In the genomic region with DNA sequence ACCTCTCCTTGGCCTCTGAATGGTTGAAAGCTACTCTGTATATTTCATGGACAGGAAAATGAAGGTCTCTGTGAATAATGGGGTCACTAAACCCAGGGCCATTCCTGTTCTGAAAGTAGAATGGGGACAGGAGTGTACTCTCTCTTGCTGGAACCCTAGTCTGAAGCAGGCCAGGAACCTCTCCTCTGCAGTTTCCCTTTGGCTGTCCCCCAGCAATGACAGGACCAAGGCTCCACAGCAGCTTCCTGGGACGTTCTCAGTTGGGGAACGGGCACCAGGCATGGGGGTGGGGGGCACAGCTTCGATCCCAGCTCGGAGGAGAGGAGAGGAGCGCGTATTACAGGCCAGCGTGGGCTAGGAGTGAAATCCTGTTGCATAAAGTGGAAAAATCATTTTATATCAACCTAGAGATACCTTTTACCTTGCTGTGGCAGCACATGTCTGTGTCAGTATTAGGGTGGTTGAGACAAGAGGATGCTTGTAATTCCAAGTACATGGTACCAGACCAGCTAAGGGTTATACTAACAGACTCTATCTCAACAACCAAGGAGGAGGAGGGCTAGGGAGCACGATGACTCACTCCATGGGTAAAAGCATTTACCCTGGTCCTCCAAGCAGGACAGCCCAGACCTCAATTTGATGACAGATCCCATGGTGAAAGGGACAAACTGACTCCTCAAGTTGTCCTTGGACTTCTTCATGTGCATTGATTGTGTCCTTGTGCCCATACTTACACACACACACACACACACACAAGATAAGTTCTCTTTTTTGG, we compare ENCODE assay signal across 9 mouse cellular contexts. TPM values are rescaled to one million over a fixed set of nuclear protein-coding genes. Genes with fewer than 3 reads are reported as not detected.
A peak's percentile ranks its signal among the peaks of the same experiment; 100 is the strongest.
DNase-seq lines count a peak whose midpoint lies in the region; ATAC-seq and TF ChIP-seq lines count a peak whose summit lies in the region.
"Had no signal": no experiment of that assay in that cellular context is flagged by ENCODE, and none has a peak within 500 bp of the region (broad histone marks: within the 10 kb centered on the region; RNA-seq: fewer than 3 reads in every experiment).

No protein-coding gene starts in this region.

- intact Hi-C loops in heart, adult 2 months (cut with DNase I), result no loop called here
- intact Hi-C loops in heart, postnatal 10 days (cut with DNase I), result no loop called here

- ATAC-seq in midbrain, embryonic 11.5 days (ENCODE audit: low FRiP score), result no peak
- ATAC-seq in limb, embryonic 13.5 days (ENCODE audit: low FRiP score, low read depth), result no peak
- no peak for ATAC-seq in stomach, postnatal 0 days (ENCODE audit: low FRiP score, low TSS enrichment)

- no peak overlapping the region for H3K4me2 ChIP-seq in midbrain, embryonic 11.5 days
- peak overlapping the region; percentile 82; the same call in 1 of the 2 replicates for H3K4me2 ChIP-seq in limb, embryonic 13.5 days (replicated peaks)
- H3K4me2 ChIP-seq in stomach, postnatal 0 days (replicated peaks; ENCODE audit: low read depth), result no peak overlapping the region; the same call in 1 of the 2 replicates

- DNase-seq in heart, adult 2 months, result no peak
- no peak for DNase-seq in heart, postnatal 10 days
- DNase-seq in midbrain, embryonic 10.5 days (ENCODE audit: low spot score), result no peak
- DNase-seq in midbrain, embryonic 11.5 days (ENCODE audit: low spot score, missing footprints), result no peak
- DNase-seq in stomach, postnatal 0 days (ENCODE audit: low spot score), result no peak
- DNase-seq in spleen, postnatal 36 days (ENCODE audit: low spot score in 2 of 2), result no peak
- DNase-seq in layer of hippocampus, adult 18-20 months (ENCODE audit: low spot score in 2 of 2), result no peak
- DNase-seq: left cerebral cortex, postnatal 4 days had no signal

- 91% methylated on average over 8 of the region's 8 CpGs for WGBS in heart, adult 2 months
- WGBS in midbrain, embryonic 10.5 days, result 87% methylated on average over 8 of the region's 8 CpGs
- 89% methylated on average over 8 of the region's 8 CpGs for WGBS in midbrain, embryonic 11.5 days
- 95% methylated on average over 8 of the region's 8 CpGs for WGBS in limb, embryonic 13.5 days
- WGBS in stomach, postnatal 0 days, result 87% methylated on average over 8 of the region's 8 CpGs

- H3K9me3 ChIP-seq in midbrain, embryonic 10.5 days (replicated peaks), result no peaks in the 10 kb centered on the region
- H3K9me3 ChIP-seq in midbrain, embryonic 11.5 days (ENCODE audit: control insufficient read depth, low read length), result no peaks in the 10 kb centered on the region
- H3K9me3 ChIP-seq in limb, embryonic 13.5 days, result no peaks in the 10 kb centered on the region
- H3K9me3 ChIP-seq in stomach, postnatal 0 days (ENCODE audit: control insufficient read depth, low read length), result no peaks in the 10 kb centered on the region

- no peak for TF ChIP-seq EP300 in heart, adult 2 months (IDR thresholded peaks at IDR 0.05; ENCODE audit: insufficient read depth, low read depth, low read length)
- no peak for TF ChIP-seq EP300 in stomach, postnatal 0 days (optimal IDR thresholded peaks at IDR 0.05)

- H3K36me3 ChIP-seq in heart, adult 2 months (ENCODE audit: control insufficient read depth, insufficient read depth, low read length), result peaks cover 6% of the 10 kb centered on the region
- H3K36me3 ChIP-seq in midbrain, embryonic 10.5 days, result peaks cover 20% of the 10 kb centered on the region
- peaks cover 13% of the 10 kb centered on the region for H3K36me3 ChIP-seq in midbrain, embryonic 11.5 days (ENCODE audit: control insufficient read depth, insufficient read depth, low read length)
- H3K36me3 ChIP-seq in limb, embryonic 13.5 days, result peaks cover 15% of the 10 kb centered on the region
- peaks cover 11% of the 10 kb centered on the region for H3K36me3 ChIP-seq in stomach, postnatal 0 days (ENCODE audit: control insufficient read depth, insufficient read depth, low read length)

- no peak for TF ChIP-seq POLR2A in heart, adult 2 months (IDR thresholded peaks at IDR 0.05; ENCODE audit: insufficient read depth, low read depth, low read length)

- no peaks in the 10 kb centered on the region for H3K27me3 ChIP-seq in heart, adult 2 months (ENCODE audit: control insufficient read depth, insufficient read depth, low read length)
- no peaks in the 10 kb centered on the region for H3K27me3 ChIP-seq in midbrain, embryonic 10.5 days (ENCODE audit: low read depth, poor library complexity, severe bottlenecking)
- H3K27me3 ChIP-seq in midbrain, embryonic 11.5 days (ENCODE audit: control insufficient read depth, insufficient read depth, low read length), result no peaks in the 10 kb centered on the region
- no peaks in the 10 kb centered on the region for H3K27me3 ChIP-seq in limb, embryonic 13.5 days
- H3K27me3 ChIP-seq in stomach, postnatal 0 days (ENCODE audit: control insufficient read depth, insufficient read depth, low read length), result no peaks in the 10 kb centered on the region

- H3K27ac ChIP-seq in heart, adult 2 months, result peak overlapping the region; percentile 33; the same call in 1 of the 2 replicates
- peak overlapping the region; percentile 98 for H3K27ac ChIP-seq in midbrain, embryonic 10.5 days (replicated peaks)
- no peak overlapping the region for H3K27ac ChIP-seq in midbrain, embryonic 11.5 days (ENCODE audit: low read depth, low read length)
- H3K27ac ChIP-seq in limb, embryonic 13.5 days, result no peak overlapping the region
- peak overlapping the region; percentile 35; the same call in 1 of the 2 replicates for H3K27ac ChIP-seq in stomach, postnatal 0 days (replicated peaks)

- no peak for TF ChIP-seq CTCF in heart, adult 2 months (IDR thresholded peaks at IDR 0.05)
- no peak for TF ChIP-seq CTCF in stomach, postnatal 0 days (IDR thresholded peaks at IDR 0.05; ENCODE audit: low read depth)

- H3K79me2 ChIP-seq in heart, adult 2 months (replicated peaks; ENCODE audit: control insufficient read depth, insufficient read depth, low read length), result no peaks in the 10 kb centered on the region

- no peak overlapping the region for H3K4me3 ChIP-seq in heart, adult 2 months
- peak overlapping the region; percentile 92; the same call in 1 of the 2 replicates for H3K4me3 ChIP-seq in midbrain, embryonic 10.5 days
- H3K4me3 ChIP-seq in midbrain, embryonic 11.5 days (ENCODE audit: low read depth, low read length), result no peak overlapping the region
- no peak overlapping the region for H3K4me3 ChIP-seq in limb, embryonic 13.5 days
- no peak overlapping the region for H3K4me3 ChIP-seq in stomach, postnatal 0 days (ENCODE audit: low read depth, low read length)

- peaks cover 4% of the 10 kb centered on the region for H3K4me1 ChIP-seq in heart, adult 2 months (ENCODE audit: control insufficient read depth, insufficient read depth, low read length)
- H3K4me1 ChIP-seq in midbrain, embryonic 10.5 days, result peaks cover 39% of the 10 kb centered on the region
- H3K4me1 ChIP-seq in midbrain, embryonic 11.5 days (ENCODE audit: control insufficient read depth, insufficient read depth, low read length), result peaks cover 13% of the 10 kb centered on the region
- peaks cover 29% of the 10 kb centered on the region for H3K4me1 ChIP-seq in limb, embryonic 13.5 days
- no peaks in the 10 kb centered on the region for H3K4me1 ChIP-seq in stomach, postnatal 0 days (replicated peaks; ENCODE audit: control insufficient read depth, insufficient read depth)

- H3K9ac ChIP-seq in heart, adult 2 months (ENCODE audit: low read depth, low read length), result no peak overlapping the region
- no peak overlapping the region; the same call in 1 of the 2 replicates for H3K9ac ChIP-seq in midbrain, embryonic 11.5 days (ENCODE audit: low read length)
- no peak overlapping the region for H3K9ac ChIP-seq in limb, embryonic 13.5 days
- H3K9ac ChIP-seq in stomach, postnatal 0 days (ENCODE audit: low read length), result no peak overlapping the region

RNA-seq across cellular contexts. Expression of a gene that starts 2.2 kb away (rescaled TPM):
- total RNA-seq in heart, adult 2 months (2021), result 1,000 to 10,000 TPM; 1,183 to 1,319 TPM
- polyA plus RNA-seq in heart, adult 2 months (2012; rRNA removed), result 464 and 736 TPM in 2 replicates
- total RNA-seq in heart, postnatal 10 days (2021), result 1,000 to 10,000 TPM; 1,000 to 1,054 TPM
- polyA plus RNA-seq in midbrain, embryonic 10.5 days (2016; fragmentation: Nextera tagmentation; extraction: Ambion mirVana), result 1,780 and 2,044 TPM in 2 replicates
- 1,614 and 1,690 TPM in 2 replicates for polyA plus RNA-seq in midbrain, embryonic 11.5 days (2014; fragmentation: Nextera tagmentation; extraction: Ambion mirVana)
- polyA plus RNA-seq in limb, embryonic 13.5 days (2015; fragmentation: Nextera tagmentation; extraction: Ambion mirVana), result 1,635 and 1,682 TPM in 2 replicates
- 715 and 750 TPM in 2 replicates for polyA plus RNA-seq in stomach, postnatal 0 days (2015; fragmentation: Nextera tagmentation; extraction: Ambion mirVana)
- 1,000 to 10,000 TPM; 1,799 to 1,827 TPM for total RNA-seq in layer of hippocampus, adult 18-20 months (2021)

RNA-seq across cellular contexts. Expression of a gene that starts 11.6 kb away (rescaled TPM):
- total RNA-seq in heart, adult 2 months (2021), result 10 to 100 TPM; 23.4 to 24.0 TPM
- 45.1 and 49.2 TPM in 2 replicates for polyA plus RNA-seq in heart, adult 2 months (2012; rRNA removed)
- total RNA-seq in heart, postnatal 10 days (2021), result 10 to 100 TPM; 34.5 to 36.8 TPM
- 122 and 124 TPM in 2 replicates for polyA plus RNA-seq in midbrain, embryonic 10.5 days (2016; fragmentation: Nextera tagmentation; extraction: Ambion mirVana)
- polyA plus RNA-seq in midbrain, embryonic 11.5 days (2014; fragmentation: Nextera tagmentation; extraction: Ambion mirVana), result 97.2 and 102 TPM in 2 replicates
- 114 and 127 TPM in 2 replicates for polyA plus RNA-seq in limb, embryonic 13.5 days (2015; fragmentation: Nextera tagmentation; extraction: Ambion mirVana)
- polyA plus RNA-seq in stomach, postnatal 0 days (2015; fragmentation: Nextera tagmentation; extraction: Ambion mirVana), result 72.7 and 76.8 TPM in 2 replicates
- 10 to 100 TPM; 26.2 to 29.9 TPM for total RNA-seq in layer of hippocampus, adult 18-20 months (2021)

RNA-seq across cellular contexts. Expression of a gene that starts 19.8 kb away (rescaled TPM):
- 1 to 10 TPM; 1.1 TPM for total RNA-seq in heart, adult 2 months (2021)
- 1.6 and 2.2 TPM in 2 replicates for polyA plus RNA-seq in heart, adult 2 months (2012; rRNA removed)
- total RNA-seq in heart, postnatal 10 days (2021), result 1 to 10 TPM; 1.8 to 2.7 TPM
- polyA plus RNA-seq in midbrain, embryonic 10.5 days (2016; fragmentation: Nextera tagmentation; extraction: Ambion mirVana), result 8.6 and 9.2 TPM in 2 replicates
- 7.8 and 9.0 TPM in 2 replicates for polyA plus RNA-seq in midbrain, embryonic 11.5 days (2014; fragmentation: Nextera tagmentation; extraction: Ambion mirVana)
- polyA plus RNA-seq in limb, embryonic 13.5 days (2015; fragmentation: Nextera tagmentation; extraction: Ambion mirVana), result 6.2 and 6.3 TPM in 2 replicates
- polyA plus RNA-seq in stomach, postnatal 0 days (2015; fragmentation: Nextera tagmentation; extraction: Ambion mirVana), result 1.6 and 2.0 TPM in 2 replicates
- 1 to 10 TPM; 2.3 to 2.5 TPM for total RNA-seq in layer of hippocampus, adult 18-20 months (2021)

RNA-seq across cellular contexts. Expression of a gene that starts 24.1 kb away (rescaled TPM):
- total RNA-seq in heart, adult 2 months (2021), result 10 to 100 TPM; 80.3 to 84.6 TPM
- 160 and 184 TPM in 2 replicates for polyA plus RNA-seq in heart, adult 2 months (2012; rRNA removed)
- 10 to 100 TPM; 88.3 to 99.0 TPM for total RNA-seq in heart, postnatal 10 days (2021)
- polyA plus RNA-seq in midbrain, embryonic 10.5 days (2016; fragmentation: Nextera tagmentation; extraction: Ambion mirVana), result 62.9 and 70.6 TPM in 2 replicates
- 45.1 and 46.8 TPM in 2 replicates for polyA plus RNA-seq in midbrain, embryonic 11.5 days (2014; fragmentation: Nextera tagmentation; extraction: Ambion mirVana)
- 74.0 and 83.4 TPM in 2 replicates for polyA plus RNA-seq in limb, embryonic 13.5 days (2015; fragmentation: Nextera tagmentation; extraction: Ambion mirVana)
- 49.4 and 55.3 TPM in 2 replicates for polyA plus RNA-seq in stomach, postnatal 0 days (2015; fragmentation: Nextera tagmentation; extraction: Ambion mirVana)
- total RNA-seq in layer of hippocampus, adult 18-20 months (2021), result 10 to 100 TPM; 16.4 to 20.4 TPM

RNA-seq across cellular contexts. Expression of a gene that starts 25.8 kb away (rescaled TPM):
- total RNA-seq in heart, adult 2 months (2021), result under 1 TPM in 1 of 2 experiments, not detected in 1; 0.07 TPM
- 0.04 and 0.06 TPM in 2 replicates for polyA plus RNA-seq in heart, adult 2 months (2012; rRNA removed)
- total RNA-seq in heart, postnatal 10 days (2021), result under 1 TPM; 0.05 to 0.12 TPM
- 7.0 and 10.2 TPM in 2 replicates for polyA plus RNA-seq in midbrain, embryonic 10.5 days (2016; fragmentation: Nextera tagmentation; extraction: Ambion mirVana)
- 5.1 and 6.2 TPM in 2 replicates for polyA plus RNA-seq in midbrain, embryonic 11.5 days (2014; fragmentation: Nextera tagmentation; extraction: Ambion mirVana)
- polyA plus RNA-seq in limb, embryonic 13.5 days (2015; fragmentation: Nextera tagmentation; extraction: Ambion mirVana), result 10.0 and 10.5 TPM in 2 replicates
- 0.41 and 0.63 TPM in 2 replicates for polyA plus RNA-seq in stomach, postnatal 0 days (2015; fragmentation: Nextera tagmentation; extraction: Ambion mirVana)
- total RNA-seq in layer of hippocampus, adult 18-20 months (2021), result 100 to 1,000 TPM; 112 to 119 TPM

Comparison
In these comparisons a context has a peak if more than half of its experiments do, and no peak if none do; other contexts are left out.
1. H3K27ac ChIP-seq: peak in heart, adult 2 months (single experiment), midbrain, embryonic 10.5 days (single experiment) and stomach, postnatal 0 days (single experiment); none in midbrain, embryonic 11.5 days (single experiment) and limb, embryonic 13.5 days (single experiment).